Mouse (Mus musculus) CD4-positive naive resting alpha-beta T cell, adult 57 days (primary cell): ENCODE results near the gene Olfr722. TPM values are rescaled to one million over a fixed set of nuclear protein-coding genes. Genes with fewer than 3 reads are reported as not detected.

Experiments used
- total RNA-seq: library from RNA; stranded (reverse); gene quantifications from one replicate; pipeline ENCODE4 v1.2.4, GENCODE M21; 2023

Olfr722 gene
- total RNA-seq, result not detected

DNA sequence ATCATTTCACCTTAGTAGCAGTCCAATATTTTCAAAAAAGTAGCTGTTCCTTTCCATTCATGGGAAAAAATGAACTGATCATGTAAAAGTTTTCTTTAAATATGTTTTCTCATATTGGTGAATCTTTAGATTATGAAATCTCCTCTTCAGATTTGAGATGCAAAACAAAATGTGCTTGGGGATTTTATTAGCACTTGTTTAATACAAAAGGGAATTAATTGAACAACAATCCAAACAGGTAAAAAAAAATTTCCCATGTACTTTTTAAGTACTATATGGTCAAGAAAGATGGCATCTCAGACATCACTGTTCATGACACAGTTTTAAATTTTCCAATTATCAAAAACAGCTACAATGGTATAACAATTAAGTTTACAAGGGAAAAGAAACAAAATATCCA lies at the start of gene Olfr722:
Gene Olfr722, minus strand, starts transcription at position 101 of the 400 bp plus-strand sequence.

DNA sequence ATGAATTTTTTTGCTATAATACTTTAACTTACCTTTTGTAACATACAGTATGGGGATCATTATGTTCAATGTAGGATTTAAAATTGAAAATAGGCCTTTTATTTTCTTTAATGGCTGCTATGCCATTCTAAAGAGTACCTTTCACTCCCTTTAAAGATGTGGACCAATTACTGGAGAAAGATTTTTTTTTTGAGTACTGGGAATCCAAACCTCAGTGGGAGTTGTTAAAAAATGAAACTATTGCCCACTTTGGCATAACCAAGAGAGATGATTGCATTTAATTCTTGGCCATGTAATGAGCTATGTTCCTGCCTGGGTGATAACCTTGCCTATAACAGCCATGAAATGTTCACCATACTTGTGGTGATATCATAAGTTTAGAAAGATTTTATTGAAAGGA lies 29.9 kb upstream of the Olfr722 start, which contains the start of gene Olfr723:
Gene Olfr723, minus strand, starts transcription at position 101 of the 400 bp plus-strand sequence.

Other genes starting within 250 kb of the Olfr722 start
- gene Armh4, start 118.6 kb downstream of the Olfr722 start, total RNA-seq, result not detected
- gene Olfr723, start 29.8 kb upstream of the Olfr722 start, total RNA-seq, result not detected
- gene Olfr724, start 61.3 kb upstream of the Olfr722 start, total RNA-seq, result not detected
- not detected for gene Olfr725, start 138.4 kb upstream of the Olfr722 start, total RNA-seq
- gene Olfr726, start 189.0 kb upstream of the Olfr722 start, total RNA-seq, result not detected
- gene Olfr727, start 221.2 kb upstream of the Olfr722 start, total RNA-seq, result not detected
- not detected for gene Olfr728, start 240.7 kb upstream of the Olfr722 start, total RNA-seq